Mouse (Mus musculus) splenic B cell, adult 2 months (primary cell): ENCODE measurements at regions not wholly inside any gene's neighbourhood (a gene's known extent, or its start where the extent isn't known, plus 50 kb on each side); places are given as distances from the start of the nearest gene placed in this dataset.

Source experiments
- DNase-seq: peaks from one replicate; pipeline ENCODE4 v3.0.0-alpha.2; 2011; ENCODE audit warnings: low read depth, low spot score
- H3K27me3 ChIP-seq: 2 replicates; pipeline ENCODE4 v1.6.1; 2012; ENCODE audit warnings: mild to moderate bottlenecking, low read length, moderate library complexity, mixed read lengths; ENCODE audit not compliant: control insufficient read depth, poor library complexity, insufficient read depth, severe bottlenecking
- H3K36me3 ChIP-seq: 2 replicates; pipeline ENCODE4 v1.6.1; 2012; ENCODE audit warnings: mild to moderate bottlenecking, low read length, moderate library complexity, mixed read lengths; ENCODE audit not compliant: control insufficient read depth, poor library complexity, insufficient read depth, severe bottlenecking

GRCm38 (mm10) chr14:31933841-31934271 is 94.9 kb upstream of the Galnt15 start:
- Histone ChIP-seq H3K36me3 (no peaks in the 10 kb centered on the region), H3K27me3 (peaks cover 2% of the 10 kb centered on the region; the same call in 1 of the 2 replicates)
- no peak for DNase-seq

DNA sequence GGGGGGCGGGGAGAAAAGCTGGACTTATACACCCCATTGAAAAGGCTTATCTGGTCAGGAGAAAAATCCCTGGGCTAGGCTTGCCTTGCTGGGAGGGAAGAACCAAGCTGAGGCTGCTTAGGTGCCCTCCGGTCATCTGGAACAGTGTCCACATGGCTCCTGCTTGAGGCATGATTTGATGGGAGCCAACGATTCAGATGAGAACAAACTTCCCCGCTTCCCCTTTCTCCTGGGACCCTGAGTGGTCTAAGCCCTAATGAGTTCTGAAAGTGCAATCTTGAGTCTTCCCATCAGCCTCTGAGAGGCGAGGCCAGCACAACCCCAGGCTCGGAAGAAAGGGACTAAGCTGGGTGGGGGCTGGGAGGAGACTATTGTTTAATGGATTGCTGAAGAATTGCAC is 94.5 kb upstream of the Galnt15 start:
- peaks cover 2% of the 10 kb centered on the region; the same call in 1 of the 2 replicates for H3K27me3 ChIP-seq
- H3K36me3 ChIP-seq, result no peaks in the 10 kb centered on the region
- DNase-seq, result no peak

- Histone ChIP-seq H3K27me3 (peaks cover 2% of the 10 kb centered on the region; the same call in 1 of the 2 replicates), H3K36me3 (no peaks in the 10 kb centered on the region)
- no peak for DNase-seq
Observed at GRCm38 (mm10) chr14:31934771-31935170, 94.0 kb upstream of the Galnt15 start.

GRCm38 (mm10) chr14:31935411-31935810 is 93.4 kb upstream of the Galnt15 start:
- H3K36me3 ChIP-seq, result no peaks in the 10 kb centered on the region
- no peak for DNase-seq
- peaks cover 2% of the 10 kb centered on the region; the same call in 1 of the 2 replicates for H3K27me3 ChIP-seq

GRCm38 (mm10) chr14:31936581-31936980 is 92.2 kb upstream of the Galnt15 start:
- DNase-seq, result no peak
- Histone ChIP-seq H3K36me3 (no peaks in the 10 kb centered on the region), H3K27me3 (peaks cover 2% of the 10 kb centered on the region; the same call in 1 of the 2 replicates)

GRCm38 (mm10) chr14:31940900-31941299 is 87.9 kb upstream of the Galnt15 start:
- Histone ChIP-seq H3K36me3 (no peaks in the 10 kb centered on the region), H3K27me3 (no peaks in the 10 kb centered on the region; the same call in 1 of the 2 replicates)
- DNase-seq, result no peak

GRCm38 (mm10) chr14:31942266-31942960 is 86.4 kb upstream of the Galnt15 start:
- peak; percentile 25 for DNase-seq
- no peaks in the 10 kb centered on the region for H3K27me3 ChIP-seq
- no peaks in the 10 kb centered on the region for H3K36me3 ChIP-seq

DNA sequence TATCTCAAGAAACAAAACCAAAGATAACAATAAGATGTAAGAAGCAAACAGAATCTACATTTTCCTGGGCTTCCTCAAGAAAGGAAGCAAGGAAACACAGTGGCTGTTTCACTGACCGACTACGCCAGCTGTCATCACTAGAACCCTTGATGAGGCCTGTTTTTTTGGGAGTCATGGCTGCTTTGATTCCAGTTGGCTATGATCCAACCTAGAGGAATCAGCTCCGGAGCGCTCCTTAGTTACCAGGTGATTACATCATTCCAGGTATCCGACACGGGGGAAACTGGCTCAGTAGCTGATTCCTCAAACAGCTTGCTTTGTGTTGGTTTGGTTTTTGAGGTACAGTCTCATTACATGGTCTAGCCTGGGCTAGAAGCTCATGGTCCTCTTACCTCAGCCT is 84.1 kb upstream of the Galnt15 start:
- DNase-seq, result no peak
- no peaks in the 10 kb centered on the region for H3K36me3 ChIP-seq
- H3K27me3 ChIP-seq, result no peaks in the 10 kb centered on the region

- Histone ChIP-seq H3K27me3 (no peaks in the 10 kb centered on the region), H3K36me3 (no peaks in the 10 kb centered on the region)
- DNase-seq, result no peak
Observed at GRCm38 (mm10) chr14:31945125-31945524, 83.7 kb upstream of the Galnt15 start.

GRCm38 (mm10) chr14:31946032-31946431 is 82.8 kb upstream of the Galnt15 start:
- Histone ChIP-seq H3K27me3 (no peaks in the 10 kb centered on the region), H3K36me3 (no peaks in the 10 kb centered on the region)
- no peak for DNase-seq

DNA sequence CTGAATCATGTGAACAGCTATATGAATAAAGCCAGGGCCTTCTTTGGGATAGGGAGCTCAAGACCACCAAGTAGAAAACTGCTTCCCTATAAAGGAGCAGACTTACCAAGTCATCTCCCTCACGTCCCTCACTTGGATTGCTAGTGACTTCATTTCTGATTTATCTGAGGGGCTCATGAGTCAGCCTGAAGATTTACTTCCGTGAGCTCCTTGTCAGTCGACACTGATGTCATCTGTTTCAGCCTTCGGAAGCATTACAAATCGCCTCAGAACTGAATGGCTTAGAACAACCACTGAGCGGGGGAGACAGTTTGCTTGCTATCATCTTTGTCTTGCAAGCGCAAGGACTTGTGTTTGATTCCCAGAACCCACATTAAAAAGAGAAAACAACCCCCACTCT is 81.5 kb upstream of the Galnt15 start:
- DNase-seq, result no peak
- Histone ChIP-seq H3K36me3 (no peaks in the 10 kb centered on the region), H3K27me3 (no peaks in the 10 kb centered on the region)

GRCm38 (mm10) chr14:31951894-31952293 is 76.9 kb upstream of the Galnt15 start:
- DNase-seq, result no peak
- Histone ChIP-seq H3K27me3 (no peaks in the 10 kb centered on the region), H3K36me3 (no peaks in the 10 kb centered on the region)

- DNase-seq, result no peak
- H3K27me3 ChIP-seq, result no peaks in the 10 kb centered on the region
- H3K36me3 ChIP-seq, result no peaks in the 10 kb centered on the region
Observed at GRCm38 (mm10) chr14:31953783-31954182, 75.0 kb upstream of the Galnt15 start.

GRCm38 (mm10) chr14:31954945-31955344 is 73.8 kb upstream of the Galnt15 start:
- no peaks in the 10 kb centered on the region for H3K36me3 ChIP-seq
- peak; percentile 79 for DNase-seq
- no peaks in the 10 kb centered on the region for H3K27me3 ChIP-seq

DNA sequence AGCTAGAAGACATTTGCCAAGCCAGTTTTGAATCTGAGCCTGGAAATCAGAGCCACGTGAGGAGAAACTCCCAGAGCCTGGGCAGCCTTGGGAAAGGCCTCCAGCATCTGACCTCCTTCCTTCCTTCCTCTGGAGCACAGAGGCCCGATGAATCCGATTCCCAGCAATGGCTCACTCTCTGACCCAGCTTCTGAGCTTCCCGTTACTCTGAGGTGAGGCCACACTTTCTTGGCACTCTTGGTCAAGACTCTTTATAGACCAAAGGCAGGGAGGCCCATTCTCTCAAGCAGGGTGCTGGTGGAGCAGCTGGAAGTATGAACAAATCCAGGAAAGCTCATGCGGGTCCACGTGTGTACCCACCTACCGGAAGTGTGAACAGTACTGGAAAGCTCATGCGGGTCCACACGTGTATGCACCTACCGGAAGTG is 71.6 kb upstream of the Galnt15 start:
- no peak for DNase-seq
- H3K27me3 ChIP-seq, result no peaks in the 10 kb centered on the region
- H3K36me3 ChIP-seq, result no peaks in the 10 kb centered on the region
